Mouse (Mus musculus): ENCODE measurements at regions not wholly inside any gene's neighbourhood (a gene's known extent, or its start where the extent isn't known, plus 50 kb on each side); places are given as distances from the start of the nearest gene placed in this dataset.

DNA sequence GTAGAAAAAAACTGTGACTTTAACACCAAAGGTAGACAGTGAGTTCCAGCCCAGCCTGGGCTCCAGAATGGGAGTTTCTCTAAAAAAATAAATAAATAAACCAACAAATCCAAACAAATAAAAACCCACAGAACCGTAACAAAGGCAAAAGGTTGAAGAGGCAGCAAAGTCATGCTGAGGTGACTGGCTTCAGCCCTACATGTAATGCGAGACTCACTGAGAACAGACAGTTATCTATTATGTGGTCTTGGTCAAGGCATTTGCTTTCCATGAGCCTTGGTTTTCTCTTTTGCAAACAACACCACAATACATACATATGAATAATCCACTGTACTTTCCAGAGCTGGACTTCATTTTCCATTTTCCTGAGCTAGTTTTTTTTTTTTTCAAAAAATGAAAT lies 516.6 kb upstream of the Adam5 start:
- DNase-seq (ENCODE audit: low spot score), result no peak

DNA sequence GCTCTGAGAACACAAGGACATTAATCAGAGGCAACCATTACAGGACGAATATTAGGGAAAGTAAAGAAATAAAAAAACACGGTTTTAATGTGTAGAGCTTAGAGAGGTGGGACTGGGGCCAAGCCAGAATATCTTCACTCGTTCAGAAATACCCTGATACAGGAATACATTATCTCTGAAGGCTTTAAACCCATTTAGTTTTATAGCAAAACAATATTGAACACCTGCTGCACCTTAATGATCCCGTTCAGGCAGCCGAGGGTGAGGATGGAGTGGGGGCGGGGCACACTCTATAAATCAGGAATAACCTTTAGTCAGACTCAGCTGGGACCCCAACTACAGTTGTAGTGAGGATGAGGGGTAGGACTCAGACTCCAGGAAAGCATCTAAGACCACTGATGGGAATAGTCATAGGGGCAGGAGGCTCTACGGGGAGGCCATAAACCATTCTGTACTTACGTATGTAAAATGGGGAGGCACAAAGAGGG lies 508.0 kb upstream of the Adam5 start:
- no peak for DNase-seq (ENCODE audit: low spot score)

DNA sequence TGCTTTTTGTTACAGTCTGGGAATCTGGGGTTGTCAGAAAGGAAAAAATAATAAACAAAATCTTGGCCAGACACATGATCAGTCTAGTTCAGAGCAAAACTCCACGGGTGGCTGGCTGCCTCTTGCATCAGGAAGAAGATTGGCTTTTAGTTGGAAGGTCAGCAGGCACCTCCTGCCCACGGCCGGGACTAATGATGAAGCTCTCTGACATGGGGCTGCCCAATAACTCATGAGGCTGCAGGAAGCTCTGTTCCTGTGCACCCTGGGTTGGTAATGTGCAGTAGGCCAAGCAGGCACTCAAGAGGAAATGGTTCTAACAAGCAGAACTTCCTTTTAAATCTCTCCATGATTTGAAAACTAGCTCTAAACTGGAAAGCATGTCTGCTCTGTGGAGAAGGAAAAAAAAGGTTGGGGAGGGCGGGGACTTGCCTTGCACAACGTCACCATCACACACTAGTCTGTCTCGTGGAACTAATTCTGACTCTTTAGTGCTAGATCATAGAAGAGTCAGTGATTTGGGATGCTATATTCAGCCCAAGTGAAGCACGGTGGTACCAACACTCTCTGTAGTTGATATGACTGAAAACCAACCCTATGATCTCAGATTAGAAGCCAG lies 507.1 kb upstream of the Adam5 start:
- no peak for DNase-seq (ENCODE audit: low spot score)

DNA sequence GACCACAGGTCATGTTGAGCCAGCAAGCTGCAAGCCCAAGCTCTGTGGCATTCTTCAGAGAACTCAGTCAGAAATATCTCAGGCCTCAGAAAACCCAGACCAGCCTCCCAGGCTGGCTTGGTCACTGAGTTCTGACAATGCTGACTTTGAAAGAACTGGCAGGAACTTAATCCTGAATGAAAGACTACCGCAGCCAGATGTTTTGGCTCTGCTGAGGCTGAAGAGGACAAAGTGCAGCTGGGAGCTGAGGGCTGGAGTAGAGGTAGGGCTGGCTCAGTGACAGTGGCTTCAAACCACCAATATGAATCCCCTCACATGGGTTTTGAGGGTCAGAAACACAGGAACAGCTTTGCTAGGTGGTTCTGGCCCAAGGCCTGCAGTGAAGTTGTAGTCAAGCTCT lies 505.6 kb upstream of the Adam5 start:
- DNase-seq (ENCODE audit: low spot score), result no peak

DNA sequence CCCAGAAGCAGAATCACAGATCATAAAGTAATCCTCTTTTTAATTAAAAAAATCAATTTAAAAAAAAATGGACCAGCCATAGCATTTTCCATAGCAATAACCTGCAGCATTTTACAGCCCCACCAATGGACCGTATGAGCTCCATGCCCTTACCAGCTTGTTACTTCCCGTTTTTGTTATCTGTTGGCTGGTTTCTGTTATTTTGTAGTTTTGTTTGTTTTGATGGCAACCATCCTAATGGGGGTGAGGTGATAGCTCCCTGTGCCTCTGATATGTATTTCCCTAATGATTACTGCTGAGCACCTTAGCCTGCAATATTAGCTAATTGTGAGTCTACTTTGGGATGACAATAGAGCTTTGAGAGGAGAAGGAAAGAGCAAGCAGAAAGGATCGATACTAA lies 504.1 kb upstream of the Adam5 start:
- no peak for DNase-seq (ENCODE audit: low spot score)

DNA sequence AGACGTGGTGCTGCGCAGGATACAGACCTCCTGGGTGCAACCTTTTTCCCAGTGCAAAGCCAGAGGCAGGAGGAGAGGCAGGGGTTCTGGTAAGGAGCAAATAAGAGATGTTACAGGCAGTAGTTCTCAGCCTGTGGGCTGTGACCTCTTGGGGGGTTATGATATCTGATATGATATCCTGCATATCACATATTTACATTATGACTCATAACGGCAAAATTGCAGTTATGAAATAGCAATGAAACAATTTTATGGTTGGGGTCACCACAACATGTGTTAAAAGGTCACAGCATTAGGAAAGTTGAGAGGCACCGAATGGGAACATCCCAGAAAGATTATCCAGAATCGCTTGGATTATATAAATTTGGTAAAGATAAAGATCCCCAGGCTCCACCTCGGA lies 502.8 kb upstream of the Adam5 start:
- DNase-seq (ENCODE audit: low spot score), result no peak

DNA sequence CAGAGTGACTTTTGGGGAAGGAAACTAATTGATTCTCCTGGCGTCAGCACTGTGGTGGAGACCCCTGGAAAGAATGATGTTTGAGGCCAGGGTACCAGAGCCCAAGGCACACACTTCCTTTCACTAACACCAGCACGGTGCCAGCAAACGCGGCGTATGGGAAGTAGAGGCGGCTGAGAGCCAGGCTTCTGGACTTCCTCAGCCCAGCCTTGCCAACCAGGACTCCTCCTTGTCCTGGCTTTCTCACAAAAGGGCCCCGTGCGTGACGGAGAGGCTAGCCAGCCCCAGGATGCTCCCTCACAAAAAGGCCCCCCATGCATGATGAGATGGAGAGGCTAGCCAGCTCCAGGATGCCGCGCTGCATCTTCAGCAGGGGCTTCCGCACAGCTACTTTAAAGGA lies 502.1 kb upstream of the Adam5 start:
- DNase-seq (ENCODE audit: low spot score), result no peak

DNA sequence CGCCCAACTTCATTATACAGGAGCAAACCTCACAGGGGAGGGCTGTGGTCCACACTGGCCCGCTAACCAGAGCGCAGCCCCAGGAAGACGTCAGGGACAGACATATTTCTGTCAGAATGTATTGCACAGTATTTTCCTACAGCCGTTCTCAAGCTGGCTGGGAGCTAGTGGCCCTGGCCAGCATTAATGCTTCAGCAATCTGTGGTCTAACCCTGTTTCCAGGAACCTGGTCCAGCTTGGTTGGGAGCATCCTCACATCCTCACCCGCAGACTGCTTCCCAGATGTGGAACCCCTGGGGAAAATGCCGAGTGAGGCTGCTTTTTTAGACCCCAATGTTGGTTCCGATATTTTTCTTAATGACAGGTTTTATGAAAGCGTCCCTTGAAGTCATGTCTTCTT lies 500.6 kb upstream of the Adam5 start:
- no peak for DNase-seq (ENCODE audit: low spot score)

DNA sequence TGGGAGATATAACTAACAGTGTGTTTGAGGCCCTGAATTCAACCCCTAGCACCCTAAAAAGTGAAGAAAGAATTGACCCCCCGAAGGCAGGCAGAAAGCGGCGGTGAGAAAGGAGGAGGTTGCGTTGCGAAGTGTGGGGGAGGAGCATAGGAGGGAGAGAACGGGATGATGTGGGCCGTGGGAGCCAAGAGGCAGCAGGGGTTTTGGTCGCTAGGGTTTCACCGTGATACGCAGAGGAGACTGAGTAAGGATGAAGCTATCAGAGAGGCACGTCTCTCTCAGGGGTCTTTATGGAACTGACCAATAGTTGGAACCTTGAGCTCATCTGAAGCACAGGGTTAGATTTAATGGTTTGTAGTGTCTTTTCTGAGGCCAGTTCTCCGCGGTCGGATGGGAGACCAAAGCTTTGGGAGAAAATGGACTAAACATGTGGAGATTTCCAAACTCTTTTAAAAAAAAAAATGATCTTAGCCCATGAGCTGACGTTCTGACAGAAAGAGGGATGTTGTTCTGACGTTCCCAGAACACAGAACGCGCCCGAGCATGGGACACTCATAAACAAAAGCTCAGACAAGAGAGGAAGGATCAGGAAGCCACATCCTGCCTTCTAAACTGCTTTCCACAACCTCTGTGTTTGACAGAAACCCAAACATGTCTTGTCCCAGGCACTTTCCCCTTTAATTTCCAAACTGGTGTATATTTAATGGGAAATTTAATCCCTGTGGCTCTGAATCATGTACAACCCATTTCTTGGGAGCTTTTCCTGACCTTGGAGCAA lies 499.7 kb upstream of the Adam5 start:
- no peak for DNase-seq (ENCODE audit: low spot score)

DNA sequence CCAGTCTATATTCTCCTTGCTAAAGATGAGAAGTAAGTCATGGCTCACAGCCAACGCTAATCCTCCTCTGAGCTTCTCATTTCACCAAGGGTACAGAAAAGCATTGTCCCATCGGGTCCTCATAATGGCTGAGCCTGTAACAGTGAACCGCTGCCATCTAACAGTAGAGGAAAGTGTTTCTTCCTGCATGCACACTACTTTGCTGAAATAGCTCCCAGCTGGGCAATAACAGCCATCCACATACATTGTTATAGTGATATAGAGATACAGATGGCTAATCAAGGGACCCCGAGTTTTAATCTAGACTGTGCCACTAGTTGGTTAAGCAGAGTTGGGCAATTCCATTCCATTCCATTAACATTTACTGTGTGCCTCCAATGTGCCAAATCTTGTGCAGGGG lies 492.2 kb upstream of the Adam5 start:
- no peak for DNase-seq (ENCODE audit: low spot score)

DNA sequence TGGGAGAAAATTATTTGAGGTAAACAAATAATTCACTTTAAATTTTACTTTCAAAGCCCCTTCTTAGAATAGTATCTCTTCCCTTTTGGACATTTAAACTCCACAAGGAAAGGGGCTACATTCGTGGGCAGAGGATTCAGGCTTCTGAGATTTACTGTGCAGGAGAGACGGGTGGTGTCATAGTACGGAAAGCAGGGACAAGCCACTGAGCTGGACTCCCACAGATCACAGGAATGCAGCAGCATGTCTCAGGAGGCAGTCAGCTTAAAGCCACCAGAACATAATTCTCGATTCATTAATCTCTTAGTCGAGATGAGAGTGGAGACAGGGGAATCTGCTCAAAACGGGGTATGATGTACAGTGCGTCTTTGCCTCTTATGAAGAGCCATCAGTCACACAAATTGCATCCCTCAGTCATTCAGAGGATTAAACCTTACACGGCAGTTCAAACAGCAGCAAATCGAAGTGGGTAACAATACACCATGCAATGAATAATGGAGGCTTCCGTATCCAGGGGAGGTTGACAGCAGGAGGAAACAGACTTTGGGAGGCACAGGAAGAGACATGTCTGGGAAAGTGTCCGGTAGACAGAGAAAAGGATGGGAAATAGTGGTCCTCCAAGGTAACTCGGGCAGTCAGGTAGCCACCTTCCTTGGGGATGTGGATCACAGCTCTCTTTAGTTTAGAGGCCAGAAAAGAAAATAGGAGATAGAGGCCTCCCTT lies 487.8 kb upstream of the Adam5 start:
- no peak for DNase-seq (ENCODE audit: low spot score)

DNA sequence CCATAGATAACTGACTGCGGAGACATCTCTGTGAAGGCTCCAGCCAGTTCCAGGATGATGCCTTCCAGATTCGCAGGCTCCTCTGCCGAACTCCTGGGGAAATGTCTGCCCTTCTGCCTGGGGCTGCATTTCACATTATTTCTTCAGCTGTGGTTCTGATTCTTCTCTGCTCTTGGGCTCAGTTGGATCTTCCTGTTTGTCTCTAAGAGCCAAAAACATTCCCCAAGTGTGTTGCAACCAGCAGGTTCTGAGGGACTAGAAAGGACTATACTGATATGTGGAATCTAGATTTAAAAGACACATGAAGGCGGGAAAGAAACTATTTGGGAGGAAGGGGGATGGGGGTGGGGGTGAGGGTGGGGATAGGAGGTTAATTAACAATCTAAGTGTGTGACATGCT lies 483.8 kb upstream of the Adam5 start:
- no peak for DNase-seq (ENCODE audit: low spot score)

DNA sequence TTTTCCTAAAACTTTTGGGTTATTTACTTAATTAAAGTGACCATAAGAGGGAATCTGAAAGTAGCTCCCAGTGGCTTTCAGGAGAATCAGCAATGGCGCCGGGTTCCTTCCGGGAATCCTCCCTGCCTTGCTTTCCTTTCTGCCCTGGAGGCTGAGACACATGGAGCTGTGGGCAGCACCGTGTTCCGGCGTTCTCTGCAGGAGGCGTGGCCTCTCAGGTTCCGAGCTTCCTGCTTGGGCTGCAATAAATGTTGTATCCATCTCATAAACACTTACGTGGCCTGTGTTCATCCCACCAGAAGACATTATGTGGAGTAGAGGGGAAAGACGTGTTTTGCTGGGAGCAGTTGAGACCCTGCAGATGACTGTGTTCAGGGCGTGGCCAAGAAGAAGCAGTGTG lies 483.3 kb upstream of the Adam5 start:
- DNase-seq (ENCODE audit: low spot score), result no peak

DNA sequence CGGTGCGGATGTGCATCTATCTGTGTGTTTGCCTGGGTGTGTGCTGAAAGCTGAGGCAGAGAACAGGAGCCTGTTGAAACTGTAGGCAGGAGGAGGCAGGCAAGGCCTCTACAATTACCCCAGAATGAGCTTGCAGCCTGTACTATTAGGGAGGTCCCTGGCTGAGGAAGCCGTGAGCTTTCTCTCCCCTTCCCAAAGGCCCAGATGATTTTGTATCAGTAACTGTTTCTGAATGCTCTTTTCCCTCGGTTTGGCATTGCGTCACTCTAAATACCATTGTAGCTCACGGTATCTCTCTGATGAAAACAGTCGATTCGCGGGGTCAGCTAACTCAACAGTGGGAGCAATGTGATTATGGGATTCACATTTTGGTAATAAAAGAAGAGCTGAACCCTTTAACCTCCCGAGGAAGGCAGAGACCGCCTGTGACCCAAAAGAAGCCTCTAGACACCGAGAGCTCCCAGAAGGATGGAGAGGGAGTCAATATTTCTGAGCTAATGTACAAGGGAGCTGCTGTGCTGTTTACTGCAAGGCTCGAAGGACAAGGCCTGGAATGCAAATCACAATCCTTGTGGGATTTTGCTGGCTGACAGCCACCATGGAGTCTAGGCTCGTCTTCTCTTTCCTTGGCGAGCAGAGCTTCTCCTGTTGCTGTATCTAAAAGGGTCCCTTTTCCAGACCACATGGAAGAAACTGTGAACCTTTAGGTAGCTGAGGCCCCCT lies 482.8 kb upstream of the Adam5 start:
- DNase-seq (ENCODE audit: low spot score), result no peak
